Mouse (Mus musculus): Measurements from ENCODE around the gene Cyp2g1.

DNA sequence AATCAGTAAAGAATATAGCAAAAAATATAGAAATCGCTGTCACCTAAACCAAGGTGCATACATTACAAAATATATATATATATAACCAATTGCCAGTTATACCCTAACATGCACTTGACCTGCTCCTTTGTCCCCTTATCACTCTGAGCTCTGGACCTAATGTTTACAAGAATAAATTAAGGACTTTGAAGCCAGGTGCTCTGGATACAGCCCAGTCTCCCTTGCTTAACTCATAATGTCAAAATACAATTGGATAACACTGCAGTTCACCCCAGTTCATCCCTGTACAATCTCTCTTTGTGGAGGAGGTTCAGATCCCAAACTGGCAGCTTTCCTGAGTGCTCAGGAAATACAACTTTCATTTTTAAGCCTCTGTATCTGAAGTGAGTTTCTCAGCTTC is 7.7 kb upstream of the Cyp2g1 start:
- no peak for TF ChIP-seq POLR2A (IDR thresholded peaks at IDR 0.05; ENCODE audit: low read depth, low read length)
- no peak for TF ChIP-seq CTCF (conservative IDR thresholded peaks at IDR 0.05; ENCODE audit: insufficient read depth, insufficient read length, low read depth, low read length)

All from kidney, adult 2 months (tissue).